Mouse (Mus musculus): ENCODE results near the gene Hif3a. TPM values are rescaled to one million over a fixed set of nuclear protein-coding genes. Genes with fewer than 3 reads are reported as not detected.

Gene Hif3a
- polyA plus RNA-seq, 1 experiment = 11.9 TPM

- Histone ChIP-seq H3K27ac (ENCODE audit: insufficient read depth, low read length) (no peak overlapping the region), H3K9me3 (replicated peaks; ENCODE audit: control insufficient read depth, insufficient read depth, low read length, poor library complexity, severe bottlenecking) (no peaks in the 10 kb centered on the region), H3K36me3 (ENCODE audit: control insufficient read depth, insufficient read depth, low read length, poor library complexity, severe bottlenecking) (peaks cover 18% of the 10 kb centered on the region), H3K4me3 (ENCODE audit: low read depth, low read length) (no peak overlapping the region), H3K27me3 (ENCODE audit: control insufficient read depth, insufficient read depth, low read length, poor library complexity, severe bottlenecking) (no peaks in the 10 kb centered on the region), H3K9ac (ENCODE audit: low read depth, poor library complexity, severe bottlenecking) (no peak overlapping the region), H3K4me1 (ENCODE audit: control insufficient read depth, insufficient read depth, low read length) (peaks cover 2% of the 10 kb centered on the region)
- TF ChIP-seq POLR2A (IDR thresholded peaks at IDR 0.05; ENCODE audit: insufficient read depth, low read length) = no peak
- no peak for TF ChIP-seq CTCF (IDR thresholded peaks at IDR 0.05; ENCODE audit: low read depth, low read length)
- TF ChIP-seq EP300 (IDR thresholded peaks at IDR 0.05; ENCODE audit: insufficient read depth, low read depth, low read length) = no peak
Observed at GRCm38 (mm10) chr7:17023701-17024100, 38.5 kb downstream of the Hif3a start.

- H3K4me1 ChIP-seq (ENCODE audit: control insufficient read depth, insufficient read depth, low read length) = peaks cover 2% of the 10 kb centered on the region
Observed at GRCm38 (mm10) chr7:17022176-17022575, 40.1 kb downstream of the Hif3a start.

GRCm38 (mm10) chr7:17019426-17020166 lies 42.6 kb downstream of the Hif3a start:
- Histone ChIP-seq H3K27me3 (ENCODE audit: control insufficient read depth, insufficient read depth, low read length, poor library complexity, severe bottlenecking) (no peaks in the 10 kb centered on the region), H3K36me3 (ENCODE audit: control insufficient read depth, insufficient read depth, low read length, poor library complexity, severe bottlenecking) (peaks cover 29% of the 10 kb centered on the region), H3K9ac (ENCODE audit: low read depth, poor library complexity, severe bottlenecking) (no peak overlapping the region)

More at GRCm38 (mm10) chr7:17022176-17022575, 40.1 kb downstream of the Hif3a start:
- TF ChIP-seq CTCF (IDR thresholded peaks at IDR 0.05; ENCODE audit: low read depth, low read length) = no peak
- TF ChIP-seq POLR2A (IDR thresholded peaks at IDR 0.05; ENCODE audit: insufficient read depth, low read length) = no peak
- TF ChIP-seq EP300 (IDR thresholded peaks at IDR 0.05; ENCODE audit: insufficient read depth, low read depth, low read length) = no peak
- H3K27ac ChIP-seq (ENCODE audit: insufficient read depth, low read length) = no peak overlapping the region
- no peaks in the 10 kb centered on the region for H3K27me3 ChIP-seq (ENCODE audit: control insufficient read depth, insufficient read depth, low read length, poor library complexity, severe bottlenecking)
- H3K36me3 ChIP-seq (ENCODE audit: control insufficient read depth, insufficient read depth, low read length, poor library complexity, severe bottlenecking) = peaks cover 18% of the 10 kb centered on the region
- H3K9ac ChIP-seq (ENCODE audit: low read depth, poor library complexity, severe bottlenecking) = no peak overlapping the region
- no peaks in the 10 kb centered on the region for H3K9me3 ChIP-seq (replicated peaks; ENCODE audit: control insufficient read depth, insufficient read depth, low read length, poor library complexity, severe bottlenecking)
- H3K4me3 ChIP-seq (ENCODE audit: low read depth, low read length) = no peak overlapping the region

GRCm38 (mm10) chr7:17017921-17018320 lies 44.3 kb downstream of the Hif3a start:
- Histone ChIP-seq H3K9me3 (replicated peaks; ENCODE audit: control insufficient read depth, insufficient read depth, low read length, poor library complexity, severe bottlenecking) (no peaks in the 10 kb centered on the region), H3K4me3 (ENCODE audit: low read depth, low read length) (no peak overlapping the region), H3K27me3 (ENCODE audit: control insufficient read depth, insufficient read depth, low read length, poor library complexity, severe bottlenecking) (no peaks in the 10 kb centered on the region), H3K27ac (ENCODE audit: insufficient read depth, low read length) (no peak overlapping the region), H3K36me3 (ENCODE audit: control insufficient read depth, insufficient read depth, low read length, poor library complexity, severe bottlenecking) (peaks cover 39% of the 10 kb centered on the region), H3K4me1 (ENCODE audit: control insufficient read depth, insufficient read depth, low read length) (no peaks in the 10 kb centered on the region), H3K9ac (ENCODE audit: low read depth, poor library complexity, severe bottlenecking) (no peak overlapping the region)
- TF ChIP-seq CTCF (IDR thresholded peaks at IDR 0.05; ENCODE audit: low read depth, low read length) = no peak
- TF ChIP-seq POLR2A (IDR thresholded peaks at IDR 0.05; ENCODE audit: insufficient read depth, low read length) = no peak
- no peak for TF ChIP-seq EP300 (IDR thresholded peaks at IDR 0.05; ENCODE audit: insufficient read depth, low read depth, low read length)

More at GRCm38 (mm10) chr7:17019426-17020166, 42.6 kb downstream of the Hif3a start:
- TF ChIP-seq EP300 (IDR thresholded peaks at IDR 0.05; ENCODE audit: insufficient read depth, low read depth, low read length) (no peak), POLR2A (IDR thresholded peaks at IDR 0.05; ENCODE audit: insufficient read depth, low read length) (no peak), CTCF (IDR thresholded peaks at IDR 0.05; ENCODE audit: low read depth, low read length) (no peak)
- H3K4me1 ChIP-seq (ENCODE audit: control insufficient read depth, insufficient read depth, low read length) = no peaks in the 10 kb centered on the region
- no peak overlapping the region for H3K27ac ChIP-seq (ENCODE audit: insufficient read depth, low read length)
- H3K9me3 ChIP-seq (replicated peaks; ENCODE audit: control insufficient read depth, insufficient read depth, low read length, poor library complexity, severe bottlenecking) = no peaks in the 10 kb centered on the region
- H3K4me3 ChIP-seq (ENCODE audit: low read depth, low read length) = no peak overlapping the region

- Histone ChIP-seq H3K36me3 (ENCODE audit: control insufficient read depth, insufficient read depth, low read length, poor library complexity, severe bottlenecking) (peaks cover 37% of the 10 kb centered on the region), H3K4me3 (ENCODE audit: low read depth, low read length) (no peak overlapping the region), H3K9me3 (replicated peaks; ENCODE audit: control insufficient read depth, insufficient read depth, low read length, poor library complexity, severe bottlenecking) (no peaks in the 10 kb centered on the region), H3K27ac (ENCODE audit: insufficient read depth, low read length) (no peak overlapping the region), H3K4me1 (ENCODE audit: control insufficient read depth, insufficient read depth, low read length) (no peaks in the 10 kb centered on the region), H3K27me3 (ENCODE audit: control insufficient read depth, insufficient read depth, low read length, poor library complexity, severe bottlenecking) (no peaks in the 10 kb centered on the region), H3K9ac (ENCODE audit: low read depth, poor library complexity, severe bottlenecking) (no peak overlapping the region)
- no peak for TF ChIP-seq CTCF (IDR thresholded peaks at IDR 0.05; ENCODE audit: low read depth, low read length)
- TF ChIP-seq POLR2A (IDR thresholded peaks at IDR 0.05; ENCODE audit: insufficient read depth, low read length) = no peak
- TF ChIP-seq EP300 (IDR thresholded peaks at IDR 0.05; ENCODE audit: insufficient read depth, low read depth, low read length) = no peak
Observed at GRCm38 (mm10) chr7:17017036-17017435, 45.2 kb downstream of the Hif3a start.

- TF ChIP-seq POLR2A (IDR thresholded peaks at IDR 0.05; ENCODE audit: insufficient read depth, low read length) (no peak), CTCF (IDR thresholded peaks at IDR 0.05; ENCODE audit: low read depth, low read length) (no peak), EP300 (IDR thresholded peaks at IDR 0.05; ENCODE audit: insufficient read depth, low read depth, low read length) (no peak)
- Histone ChIP-seq H3K4me3 (ENCODE audit: low read depth, low read length) (no peak overlapping the region), H3K4me1 (ENCODE audit: control insufficient read depth, insufficient read depth, low read length) (no peaks in the 10 kb centered on the region), H3K27me3 (ENCODE audit: control insufficient read depth, insufficient read depth, low read length, poor library complexity, severe bottlenecking) (no peaks in the 10 kb centered on the region), H3K27ac (ENCODE audit: insufficient read depth, low read length) (no peak overlapping the region), H3K36me3 (ENCODE audit: control insufficient read depth, insufficient read depth, low read length, poor library complexity, severe bottlenecking) (peaks cover 37% of the 10 kb centered on the region), H3K9me3 (replicated peaks; ENCODE audit: control insufficient read depth, insufficient read depth, low read length, poor library complexity, severe bottlenecking) (no peaks in the 10 kb centered on the region), H3K9ac (ENCODE audit: low read depth, poor library complexity, severe bottlenecking) (no peak overlapping the region)
Observed at GRCm38 (mm10) chr7:17015381-17015780, 46.8 kb downstream of the Hif3a start.
